Mouse (Mus musculus): Measurements from ENCODE around the gene Svs1. TPM values are rescaled to one million over a fixed set of nuclear protein-coding genes. Genes with fewer than 3 reads are reported as not detected.

Gene Svs1
- polyA plus RNA-seq, 1 experiment = not detected

- 96% methylated on average over 5 of the region's 5 CpGs for WGBS
- no peak for DNase-seq (ENCODE audit: low read depth in 1 of 2, low spot score in 2 of 2)
- no peak for TF ChIP-seq CTCF (IDR thresholded peaks at IDR 0.05; ENCODE audit: extremely low read depth, insufficient read depth, insufficient read length, insufficient replicate concordance)
- no peak for TF ChIP-seq POLR2A (IDR thresholded peaks at IDR 0.05; ENCODE audit: low read depth, low read length)
Measured at GRCm38 (mm10) chr6:48989971-48990370, 3.3 kb downstream of the Svs1 start.

DNA sequence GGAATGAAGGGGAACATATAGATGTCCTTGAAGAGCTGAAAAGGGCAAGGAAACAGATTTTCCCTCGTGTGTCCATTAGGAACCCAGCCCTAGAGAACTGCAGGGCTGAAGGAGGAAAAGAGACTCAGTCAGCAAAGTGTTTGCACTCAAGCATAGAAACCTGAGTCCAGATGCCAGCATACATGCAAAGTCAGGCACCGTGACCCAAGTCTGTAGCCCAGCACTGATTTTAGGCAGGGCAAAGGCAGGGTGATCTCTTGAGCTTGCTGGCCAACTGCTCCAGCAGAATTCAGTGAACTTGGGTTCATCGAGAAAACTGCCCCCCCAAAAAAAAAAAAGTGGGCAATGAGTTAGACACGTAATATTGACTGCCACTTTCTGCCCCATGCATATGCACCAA is 5.3 kb downstream of the Svs1 start:
- no peak for DNase-seq (ENCODE audit: low read depth in 1 of 2, low spot score in 2 of 2)
- no peak for TF ChIP-seq POLR2A (IDR thresholded peaks at IDR 0.05; ENCODE audit: low read depth, low read length)
- no peak for TF ChIP-seq CTCF (IDR thresholded peaks at IDR 0.05; ENCODE audit: extremely low read depth, insufficient read depth, insufficient read length, insufficient replicate concordance)
- Histone ChIP-seq H3K36me3 (ENCODE audit: control insufficient read depth, insufficient read depth, low read length) (no peaks in the 10 kb centered on the region), H3K4me1 (ENCODE audit: control insufficient read depth, insufficient read depth, insufficient read length) (no peaks in the 10 kb centered on the region), H3K27ac (ENCODE audit: insufficient read depth, low read length) (no peak overlapping the region), H3K4me3 (ENCODE audit: extremely low read depth, insufficient read depth, insufficient read length) (no peak overlapping the region), H3K27me3 (ENCODE audit: control insufficient read depth, insufficient read depth, low read length) (no peaks in the 10 kb centered on the region)
- 80% methylated on average over 4 of the region's 4 CpGs for WGBS

More at GRCm38 (mm10) chr6:48989971-48990370, 3.3 kb downstream of the Svs1 start:
- H3K4me1 ChIP-seq (ENCODE audit: control insufficient read depth, insufficient read depth, insufficient read length) = no peaks in the 10 kb centered on the region
- H3K36me3 ChIP-seq (ENCODE audit: control insufficient read depth, insufficient read depth, low read length) = no peaks in the 10 kb centered on the region
- H3K27me3 ChIP-seq (ENCODE audit: control insufficient read depth, insufficient read depth, low read length) = no peaks in the 10 kb centered on the region
- no peak overlapping the region for H3K27ac ChIP-seq (ENCODE audit: insufficient read depth, low read length)
- no peak overlapping the region for H3K4me3 ChIP-seq (ENCODE audit: extremely low read depth, insufficient read depth, insufficient read length)

DNA sequence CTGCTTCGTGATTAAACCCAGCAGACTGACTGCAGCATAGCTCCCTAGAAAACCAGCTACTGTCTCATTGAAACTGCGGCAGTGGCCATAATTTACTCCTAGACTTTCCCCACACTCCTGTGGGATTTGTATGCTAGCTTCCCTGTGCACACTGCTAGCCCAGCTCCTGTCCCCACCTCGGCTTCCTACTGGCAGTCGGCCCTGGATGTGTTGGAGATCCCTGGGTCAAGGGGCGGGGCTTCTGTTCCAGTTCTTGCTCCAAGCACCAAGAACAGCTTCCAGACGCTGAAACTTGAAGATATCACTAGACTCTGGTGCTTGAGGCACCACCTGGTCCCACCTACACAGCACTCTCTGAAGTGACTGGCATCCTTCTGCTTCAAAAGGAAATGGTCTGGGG is 11.5 kb downstream of the Svs1 start:
- TF ChIP-seq POLR2A (IDR thresholded peaks at IDR 0.05; ENCODE audit: low read depth, low read length) = no peak
- Histone ChIP-seq H3K27me3 (ENCODE audit: control insufficient read depth, insufficient read depth, low read length) (no peaks in the 10 kb centered on the region), H3K27ac (ENCODE audit: insufficient read depth, low read length) (no peak overlapping the region), H3K36me3 (ENCODE audit: control insufficient read depth, insufficient read depth, low read length) (no peaks in the 10 kb centered on the region), H3K4me3 (ENCODE audit: extremely low read depth, insufficient read depth, insufficient read length) (no peak overlapping the region), H3K4me1 (ENCODE audit: control insufficient read depth, insufficient read depth, insufficient read length) (no peaks in the 10 kb centered on the region)
- DNase-seq (ENCODE audit: low read depth in 1 of 2, low spot score in 2 of 2) = no peak
- 83% methylated on average over 6 of the region's 6 CpGs for WGBS

- no peak overlapping the region for H3K4me3 ChIP-seq (ENCODE audit: extremely low read depth, insufficient read depth, insufficient read length)
- TF ChIP-seq CTCF (IDR thresholded peaks at IDR 0.05; ENCODE audit: extremely low read depth, insufficient read depth, insufficient read length, insufficient replicate concordance) (no peak), POLR2A (IDR thresholded peaks at IDR 0.05; ENCODE audit: low read depth, low read length) (no peak)
- no peak overlapping the region for H3K27ac ChIP-seq (ENCODE audit: insufficient read depth, low read length)
- H3K27me3 ChIP-seq (ENCODE audit: control insufficient read depth, insufficient read depth, low read length) = no peaks in the 10 kb centered on the region
- H3K4me1 ChIP-seq (ENCODE audit: control insufficient read depth, insufficient read depth, insufficient read length) = no peaks in the 10 kb centered on the region
- DNase-seq (ENCODE audit: low read depth in 1 of 2, low spot score in 2 of 2) = no peak
- no peaks in the 10 kb centered on the region for H3K36me3 ChIP-seq (ENCODE audit: control insufficient read depth, insufficient read depth, low read length)
- WGBS = 81% methylated on average over 4 of the region's 4 CpGs
Measured at GRCm38 (mm10) chr6:48998796-48999195, 12.1 kb downstream of the Svs1 start.

DNA sequence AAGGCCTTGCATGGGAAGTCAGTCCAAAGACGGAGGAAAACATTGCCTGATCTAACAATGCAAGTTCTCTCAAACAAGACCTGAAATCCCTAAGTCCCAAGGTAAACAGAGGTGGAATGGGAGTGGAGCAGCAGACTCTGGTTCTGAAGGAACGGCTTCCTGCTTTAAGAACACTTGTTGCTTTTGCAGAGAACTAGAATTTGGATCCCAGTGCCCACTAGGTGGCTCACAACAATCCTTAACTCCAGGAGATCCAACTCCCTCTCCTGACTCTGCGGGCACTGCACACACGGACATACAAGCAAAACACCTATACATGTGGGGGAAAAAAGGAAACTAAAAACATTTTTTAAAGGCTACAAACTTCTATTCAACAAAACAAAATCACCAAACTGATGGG is 16.7 kb downstream of the Svs1 start:
- Histone ChIP-seq H3K27ac (ENCODE audit: insufficient read depth, low read length) (no peak overlapping the region), H3K27me3 (ENCODE audit: control insufficient read depth, insufficient read depth, low read length) (no peaks in the 10 kb centered on the region), H3K4me3 (ENCODE audit: extremely low read depth, insufficient read depth, insufficient read length) (no peak overlapping the region), H3K4me1 (ENCODE audit: control insufficient read depth, insufficient read depth, insufficient read length) (no peaks in the 10 kb centered on the region), H3K36me3 (ENCODE audit: control insufficient read depth, insufficient read depth, low read length) (no peaks in the 10 kb centered on the region)
- DNase-seq (ENCODE audit: low read depth in 1 of 2, low spot score in 2 of 2) = no peak
- TF ChIP-seq CTCF (IDR thresholded peaks at IDR 0.05; ENCODE audit: extremely low read depth, insufficient read depth, insufficient read length, insufficient replicate concordance) = no peak
- TF ChIP-seq POLR2A (IDR thresholded peaks at IDR 0.05; ENCODE audit: low read depth, low read length) = no peak
- 80% methylated on average over 4 of the region's 4 CpGs for WGBS

DNA sequence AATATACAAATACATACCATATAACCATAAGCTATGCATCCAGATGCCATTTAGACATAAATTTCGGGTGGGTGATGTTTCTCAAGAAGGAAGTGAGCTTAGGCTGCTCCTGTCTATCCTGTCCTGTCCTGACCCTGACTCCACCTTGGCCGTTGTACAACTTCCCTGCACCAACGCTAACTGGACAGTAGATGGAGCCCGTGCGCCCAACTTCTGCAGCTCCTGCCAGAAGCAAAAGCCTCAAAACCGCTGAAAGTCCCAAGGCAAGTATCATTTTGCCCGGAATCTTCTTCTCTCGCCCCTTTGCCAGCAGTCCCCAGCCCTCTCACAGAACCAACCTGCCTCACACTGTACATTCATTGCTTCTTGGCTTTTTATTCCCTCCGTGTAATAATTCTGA is 21.3 kb downstream of the Svs1 start:
- Histone ChIP-seq H3K36me3 (ENCODE audit: control insufficient read depth, insufficient read depth, low read length) (no peaks in the 10 kb centered on the region), H3K4me3 (ENCODE audit: extremely low read depth, insufficient read depth, insufficient read length) (no peak overlapping the region), H3K27ac (ENCODE audit: insufficient read depth, low read length) (no peak overlapping the region), H3K4me1 (ENCODE audit: control insufficient read depth, insufficient read depth, insufficient read length) (no peaks in the 10 kb centered on the region), H3K27me3 (ENCODE audit: control insufficient read depth, insufficient read depth, low read length) (no peaks in the 10 kb centered on the region)
- DNase-seq (ENCODE audit: low read depth in 1 of 2, low spot score in 2 of 2) = peak; percentile 27 to 54
- 2% methylated on average over 9 of the region's 9 CpGs for WGBS
- TF ChIP-seq POLR2A (IDR thresholded peaks at IDR 0.05; ENCODE audit: low read depth, low read length) (no peak), CTCF (IDR thresholded peaks at IDR 0.05; ENCODE audit: extremely low read depth, insufficient read depth, insufficient read length, insufficient replicate concordance) (peak; percentile 82; the same call in 1 of the 2 replicates)

DNA sequence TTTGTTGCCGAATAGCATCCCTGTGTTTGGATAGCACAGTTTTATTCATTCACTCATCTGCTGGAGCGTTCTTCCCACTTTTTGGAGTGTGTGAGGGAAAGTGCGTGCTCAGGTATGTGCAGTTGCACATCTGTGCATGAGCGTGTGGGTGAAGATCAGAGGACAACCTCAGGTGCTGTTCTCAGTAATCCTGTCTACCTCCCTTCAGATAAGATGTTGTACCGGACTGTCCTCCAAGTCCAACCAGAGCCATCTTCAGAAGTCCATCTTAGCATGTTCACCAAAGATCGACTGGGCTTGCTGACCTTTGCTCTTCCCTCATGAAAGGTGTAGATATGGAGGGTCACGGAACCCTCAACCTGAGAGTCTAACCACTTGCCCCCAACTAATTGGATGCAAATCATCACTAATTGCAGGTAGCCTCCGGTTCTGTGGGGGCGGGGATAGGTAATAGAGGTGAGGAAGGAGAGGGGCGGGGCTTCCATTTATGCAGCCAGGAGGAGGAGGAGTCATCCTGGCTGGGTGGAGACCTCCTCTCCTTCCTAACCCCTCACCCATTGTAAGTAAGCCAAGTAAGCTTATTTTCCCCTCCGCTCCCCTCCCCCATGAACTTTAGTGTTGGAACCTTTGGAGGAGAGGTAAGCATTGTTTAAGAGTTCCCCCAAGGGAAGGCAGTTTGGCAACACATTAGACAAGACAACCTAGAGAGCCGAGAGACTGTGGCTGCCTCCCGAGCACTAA is 21.9 kb downstream of the Svs1 start:
- no peaks in the 10 kb centered on the region for H3K36me3 ChIP-seq (ENCODE audit: control insufficient read depth, insufficient read depth, low read length)
- H3K4me3 ChIP-seq (ENCODE audit: extremely low read depth, insufficient read depth, insufficient read length) = no peak overlapping the region
- DNase-seq (ENCODE audit: low read depth in 1 of 2, low spot score in 2 of 2) = no peak
- no peaks in the 10 kb centered on the region for H3K4me1 ChIP-seq (ENCODE audit: control insufficient read depth, insufficient read depth, insufficient read length)
- no peak overlapping the region for H3K27ac ChIP-seq (ENCODE audit: insufficient read depth, low read length)
- WGBS = 49% methylated on average over 13 of the region's 13 CpGs
- TF ChIP-seq POLR2A (IDR thresholded peaks at IDR 0.05; ENCODE audit: low read depth, low read length) (no peak), CTCF (IDR thresholded peaks at IDR 0.05; ENCODE audit: extremely low read depth, insufficient read depth, insufficient read length, insufficient replicate concordance) (no peak)
- H3K27me3 ChIP-seq (ENCODE audit: control insufficient read depth, insufficient read depth, low read length) = no peaks in the 10 kb centered on the region

All from spleen, adult 2 months (tissue).